19 mouse cellular contexts compared by ENCODE assay signal in genomic region chr2:59208276-59208675, GRCm38 (mm10). TPM values are rescaled to one million over a fixed set of nuclear protein-coding genes. Genes with fewer than 3 reads are reported as not detected.
DNase-seq lines count a peak whose midpoint lies in the region; ATAC-seq lines count a peak whose summit lies in the region.
"Had no signal": no experiment of that assay in that cellular context is flagged by ENCODE, and none has a peak within 500 bp of the region (broad histone marks: within the 10 kb centered on the region; RNA-seq: fewer than 3 reads in every experiment).

No protein-coding gene starts in this region.

- intact Hi-C loops in heart, postnatal 14 days (cut with DNase I) = no loop called here
- intact Hi-C loops in heart, postnatal 10 days (cut with DNase I) = loop anchor here (5.0 kb wide), 1 partner anchor 46 kb away; the partner anchor contains the start of genes Ccdc148 and Pkp4

- no peak for DNase-seq in heart, embryonic 10.5 days (ENCODE audit: low spot score)
- no peak for DNase-seq in heart, postnatal 14 days
- no peak for DNase-seq in heart, postnatal 10 days
- peak; percentile 5 for DNase-seq in embryonic facial prominence, embryonic 10.5 days (ENCODE audit: low spot score)
- DNase-seq in layer of hippocampus, adult 18-20 months (ENCODE audit: low spot score in 2 of 2) = no peak
- DNase-seq: adrenal gland, postnatal 14 days; gastrocnemius, postnatal 14 days; kidney, adult 2 months had no signal

- no peaks in the 10 kb centered on the region for H3K9me3 ChIP-seq in heart, embryonic 10.5 days
- H3K9me3 ChIP-seq in heart, embryonic 15.5 days (replicated peaks) = no peaks in the 10 kb centered on the region
- H3K9me3 ChIP-seq in intestine, embryonic 16.5 days (ENCODE audit: control insufficient read depth, low read length) = no peaks in the 10 kb centered on the region
- H3K9me3 ChIP-seq in intestine, embryonic 15.5 days = no peaks in the 10 kb centered on the region
- no peaks in the 10 kb centered on the region for H3K9me3 ChIP-seq in embryonic facial prominence, embryonic 10.5 days
- H3K9me3 ChIP-seq: embryonic facial prominence, embryonic 13.5 days; forebrain, embryonic 12.5 days; hindbrain, embryonic 15.5 days; kidney, embryonic 15.5 days had no signal

- H3K4me1 ChIP-seq in heart, embryonic 10.5 days = peaks cover 33% of the 10 kb centered on the region
- H3K4me1 ChIP-seq in heart, embryonic 15.5 days (replicated peaks) = peaks cover 44% of the 10 kb centered on the region
- peaks cover 7% of the 10 kb centered on the region; the same call in 1 of the 2 replicates for H3K4me1 ChIP-seq in intestine, embryonic 16.5 days (ENCODE audit: control insufficient read depth, insufficient read depth, low read length)
- 0 out of 2 replicates have a peak, but pooled peaks cover 8% of the 10 kb centered on the region for H3K4me1 ChIP-seq in intestine, embryonic 15.5 days (replicated peaks)
- peaks cover 15% of the 10 kb centered on the region for H3K4me1 ChIP-seq in embryonic facial prominence, embryonic 10.5 days

- peak overlapping the region; percentile 79; the same call in 1 of the 2 replicates for H3K27ac ChIP-seq in heart, embryonic 10.5 days
- peak overlapping the region; percentile 89 for H3K27ac ChIP-seq in heart, embryonic 15.5 days
- H3K27ac ChIP-seq in intestine, embryonic 16.5 days (ENCODE audit: low read length) = no peak overlapping the region
- H3K27ac ChIP-seq in intestine, embryonic 15.5 days = no peak overlapping the region
- H3K27ac ChIP-seq in embryonic facial prominence, embryonic 10.5 days (replicated peaks) = no peak overlapping the region
- H3K27ac ChIP-seq: embryonic facial prominence, embryonic 13.5 days; forebrain, embryonic 12.5 days; kidney, embryonic 15.5 days had no signal

- H3K4me2 ChIP-seq in heart, embryonic 15.5 days = peak overlapping the region; percentile 55; the same call in 1 of the 2 replicates
- H3K4me2 ChIP-seq in intestine, embryonic 16.5 days (ENCODE audit: low read depth, low read length) = no peak overlapping the region
- no peak overlapping the region for H3K4me2 ChIP-seq in intestine, embryonic 15.5 days (replicated peaks)
- H3K4me2 ChIP-seq: embryonic facial prominence, embryonic 13.5 days; forebrain, embryonic 12.5 days; hindbrain, embryonic 15.5 days; kidney, embryonic 15.5 days had no signal

- no peaks in the 10 kb centered on the region for H3K36me3 ChIP-seq in heart, embryonic 10.5 days
- H3K36me3 ChIP-seq in heart, embryonic 15.5 days = no peaks in the 10 kb centered on the region
- no peaks in the 10 kb centered on the region for H3K36me3 ChIP-seq in intestine, embryonic 16.5 days (ENCODE audit: control insufficient read depth, insufficient read depth, low read length)
- H3K36me3 ChIP-seq in intestine, embryonic 15.5 days = no peaks in the 10 kb centered on the region
- H3K36me3 ChIP-seq in embryonic facial prominence, embryonic 10.5 days (replicated peaks) = peaks cover 3% of the 10 kb centered on the region
- H3K36me3 ChIP-seq: embryonic facial prominence, embryonic 13.5 days; forebrain, embryonic 12.5 days; hindbrain, embryonic 15.5 days; kidney, embryonic 15.5 days had no signal

- no peak overlapping the region for H3K4me3 ChIP-seq in heart, embryonic 10.5 days
- no peak overlapping the region for H3K4me3 ChIP-seq in heart, embryonic 15.5 days
- no peak overlapping the region for H3K4me3 ChIP-seq in intestine, embryonic 16.5 days (ENCODE audit: low read length)
- H3K4me3 ChIP-seq in intestine, embryonic 15.5 days (replicated peaks) = no peak overlapping the region
- no peak overlapping the region for H3K4me3 ChIP-seq in embryonic facial prominence, embryonic 10.5 days
- H3K4me3 ChIP-seq: embryonic facial prominence, embryonic 13.5 days; forebrain, embryonic 12.5 days; hindbrain, embryonic 15.5 days; kidney, embryonic 15.5 days had no signal

- 74% methylated on average over 9 of the region's 9 CpGs for WGBS in heart, embryonic 10.5 days
- 59% methylated on average over 9 of the region's 9 CpGs for WGBS in heart, embryonic 15.5 days
- 69% methylated on average over 9 of the region's 9 CpGs for WGBS in intestine, embryonic 16.5 days
- 60% methylated on average over 9 of the region's 9 CpGs for WGBS in intestine, embryonic 15.5 days
- 78% methylated on average over 9 of the region's 9 CpGs for WGBS in embryonic facial prominence, embryonic 10.5 days

- no peak overlapping the region for H3K9ac ChIP-seq in heart, embryonic 15.5 days
- H3K9ac ChIP-seq in intestine, embryonic 16.5 days (ENCODE audit: low read depth, low read length) = no peak overlapping the region
- no peak overlapping the region for H3K9ac ChIP-seq in intestine, embryonic 15.5 days
- H3K9ac ChIP-seq: embryonic facial prominence, embryonic 13.5 days; forebrain, embryonic 12.5 days; hindbrain, embryonic 15.5 days; kidney, embryonic 15.5 days had no signal

- no peak for ATAC-seq in heart, embryonic 15.5 days (replicated peaks; ENCODE audit: insufficient number of reproducible peaks, insufficient read depth, low FRiP score, low read depth)
- peak; percentile 29; the same call in 1 of the 2 replicates for ATAC-seq in intestine, embryonic 16.5 days
- ATAC-seq in intestine, embryonic 15.5 days = no peak
- ATAC-seq: activated CD4-positive, CD25-positive, alpha-beta regulatory T cell, adult 4 months; forebrain, embryonic 16.5 days; Patski had no signal

- H3K27me3 ChIP-seq in heart, embryonic 10.5 days (ENCODE audit: insufficient read depth, poor library complexity, severe bottlenecking) = no peaks in the 10 kb centered on the region
- H3K27me3 ChIP-seq in heart, embryonic 15.5 days = no peaks in the 10 kb centered on the region
- no peaks in the 10 kb centered on the region for H3K27me3 ChIP-seq in intestine, embryonic 16.5 days (replicated peaks; ENCODE audit: control insufficient read depth, insufficient read depth, low read length)
- H3K27me3 ChIP-seq in intestine, embryonic 15.5 days (replicated peaks) = no peaks in the 10 kb centered on the region
- H3K27me3 ChIP-seq in embryonic facial prominence, embryonic 10.5 days (replicated peaks; ENCODE audit: low read depth, poor library complexity, severe bottlenecking) = no peaks in the 10 kb centered on the region
- H3K27me3 ChIP-seq: CH12.LX; embryonic facial prominence, embryonic 13.5 days; forebrain, embryonic 12.5 days; hindbrain, embryonic 15.5 days; kidney, embryonic 15.5 days; Patski had no signal

RNA-seq across cellular contexts. Expression of gene Pkp4, which starts 47.6 kb away (rescaled TPM):
- polyA plus RNA-seq in heart, embryonic 10.5 days (2016; fragmentation: Nextera tagmentation; extraction: Ambion mirVana) = 18.5 and 22.1 TPM in 2 replicates
- total RNA-seq in heart, postnatal 14 days (2021) = 100 to 1,000 TPM; 160 to 162 TPM
- polyA plus RNA-seq in heart, embryonic 15.5 days (2015; fragmentation: Nextera tagmentation; extraction: Ambion mirVana) = 36.5 and 40.1 TPM in 2 replicates
- total RNA-seq in heart, postnatal 10 days (2021) = 100 to 1,000 TPM; 191 to 198 TPM
- 17.3 and 19.1 TPM in 2 replicates for polyA plus RNA-seq in intestine, embryonic 16.5 days (2015; fragmentation: Nextera tagmentation; extraction: Ambion mirVana)
- polyA plus RNA-seq in intestine, embryonic 15.5 days (2015; fragmentation: Nextera tagmentation; extraction: Ambion mirVana) = 17.4 and 19.6 TPM in 2 replicates
- 16.2 and 17.2 TPM in 2 replicates for polyA plus RNA-seq in embryonic facial prominence, embryonic 10.5 days (2016; fragmentation: Nextera tagmentation; extraction: Ambion mirVana)
- total RNA-seq in layer of hippocampus, adult 18-20 months (2021) = 100 to 1,000 TPM; 332 to 342 TPM
- total RNA-seq: CH12.LX had no signal

RNA-seq across cellular contexts. Expression of gene Ccdc148, which starts 47.8 kb away (rescaled TPM):
- 0.24 and 0.51 TPM in 2 replicates for polyA plus RNA-seq in heart, embryonic 10.5 days (2016; fragmentation: Nextera tagmentation; extraction: Ambion mirVana)
- 1 to 10 TPM in 1 of 2 experiments, under 1 TPM in 1; 0.93 to 1.2 TPM for total RNA-seq in heart, postnatal 14 days (2021)
- polyA plus RNA-seq in heart, embryonic 15.5 days (2015; fragmentation: Nextera tagmentation; extraction: Ambion mirVana) = 0.94 and 1.2 TPM in 2 replicates
- total RNA-seq in heart, postnatal 10 days (2021) = 1 to 10 TPM; 2.3 to 2.6 TPM
- 0.76 and 1.1 TPM in 2 replicates for polyA plus RNA-seq in intestine, embryonic 16.5 days (2015; fragmentation: Nextera tagmentation; extraction: Ambion mirVana)
- 0.88 and 0.90 TPM in 2 replicates for polyA plus RNA-seq in intestine, embryonic 15.5 days (2015; fragmentation: Nextera tagmentation; extraction: Ambion mirVana)
- 0.63 and 0.87 TPM in 2 replicates for polyA plus RNA-seq in embryonic facial prominence, embryonic 10.5 days (2016; fragmentation: Nextera tagmentation; extraction: Ambion mirVana)
- total RNA-seq in layer of hippocampus, adult 18-20 months (2021) = 10 to 100 TPM; 14.6 to 15.8 TPM
- total RNA-seq: CH12.LX had no signal

Comparison
In these comparisons a context has a peak if more than half of its experiments do, and no peak if none do; other contexts are left out.
1. H3K27ac ChIP-seq: peak in heart, embryonic 10.5 days (single experiment) and heart, embryonic 15.5 days (single experiment); none in intestine, embryonic 16.5 days (single experiment), intestine, embryonic 15.5 days (single experiment) and embryonic facial prominence, embryonic 10.5 days (single experiment).